Mouse (Mus musculus) liver, postnatal 0 days (tissue): ENCODE results near the gene Etv2. TPM values are rescaled to one million over a fixed set of nuclear protein-coding genes. Genes with fewer than 3 reads are reported as not detected.
A peak's percentile ranks its signal among the peaks of the same experiment; 100 is the strongest.

Experiments
- ATAC-seq: fragments of 200-750 bp; cut with Nextera tagmentation; 2 replicates; pipeline ENCODE4 v1.8.0; 2017; ENCODE audit warnings: mild to moderate bottlenecking, moderate library complexity
- DNase-seq: peaks from one replicate; pipeline ENCODE4 v3.0.0-alpha.2; 2016
- H3K27ac ChIP-seq: fragments of 300-500 bp; sonication (generic); 2 replicates; pipeline ENCODE4 v1.5.1; 2014; ENCODE audit warnings: antibody characterized with exemption, moderate library complexity, mild to moderate bottlenecking, low read depth
- H3K27me3 ChIP-seq: fragments of 300-500 bp; sonication (generic); 2 replicates; pipeline ENCODE4 v1.6.1; 2014; ENCODE audit warnings: low read length, control low read depth, mixed read lengths; ENCODE audit not compliant: insufficient read depth
- H3K36me3 ChIP-seq: fragments of 300-500 bp; sonication (generic); replicated peaks from 2 replicates; pipeline ENCODE4 v1.6.1; 2014; ENCODE audit warnings: mild to moderate bottlenecking, control low read depth, low read length, moderate library complexity, mixed read lengths; ENCODE audit not compliant: insufficient read depth
- H3K4me1 ChIP-seq: fragments of 300-500 bp; sonication (generic); 2 replicates; pipeline ENCODE4 v1.6.1; 2014; ENCODE audit warnings: antibody characterized with exemption, mild to moderate bottlenecking, control low read depth; ENCODE audit not compliant: insufficient read depth
- H3K4me2 ChIP-seq: fragments of 300-500 bp; sonication (generic); 2 replicates; pipeline ENCODE4 v1.6.1; 2014; ENCODE audit warnings: low read depth, mild to moderate bottlenecking, low read length, moderate library complexity, mixed read lengths
- H3K4me3 ChIP-seq: fragments of 300-500 bp; sonication (generic); 2 replicates; pipeline ENCODE4 v1.5.1; 2014; ENCODE audit warnings: low read depth, low read length
- H3K9ac ChIP-seq: fragments of 300-500 bp; sonication (generic); replicated peaks from 2 replicates; pipeline ENCODE4 v1.6.1; 2014; ENCODE audit warnings: mild to moderate bottlenecking, moderate library complexity
- H3K9me3 ChIP-seq: fragments of 300-500 bp; sonication (generic); 2 replicates; pipeline ENCODE4 v1.6.1; 2016; ENCODE audit warnings: mild to moderate bottlenecking, control low read depth, low read length, mixed read lengths
- CTCF ChIP-seq: sonication (generic); IDR thresholded peaks from 2 replicates; pipeline ENCODE4 v1.5.1; 2016; ENCODE audit warnings: antibody characterized with exemption, low read depth
- EP300 ChIP-seq: IDR thresholded peaks from 2 replicates; pipeline ENCODE4 v1.6.1; 2016; ENCODE audit warnings: antibody characterized with exemption, low read depth, mild to moderate bottlenecking
- WGBS: fragments of 180-500 bp; shearing (Covaris S2); extraction: QIAGEN DNeasy Blood & Tissue Kit; methylation state at CpG from one replicate; pipeline ENCODE4 v1.1.7; 2014; ENCODE audit not compliant: insufficient replicate concordance; 5-methylcytosine and 5-hydroxymethylcytosine counted together
- polyA plus RNA-seq: library from polyadenylated mRNA; unstranded; fragments of >200 nt; fragmentation: Nextera tagmentation; extraction: Ambion mirVana; gene quantifications from 2 replicates; pipeline ENCODE4 v1.2.1, GENCODE M21; 2015

The Etv2 gene
- polyA plus RNA-seq, 1 experiment from 2014 or later, result not detected

DNA sequence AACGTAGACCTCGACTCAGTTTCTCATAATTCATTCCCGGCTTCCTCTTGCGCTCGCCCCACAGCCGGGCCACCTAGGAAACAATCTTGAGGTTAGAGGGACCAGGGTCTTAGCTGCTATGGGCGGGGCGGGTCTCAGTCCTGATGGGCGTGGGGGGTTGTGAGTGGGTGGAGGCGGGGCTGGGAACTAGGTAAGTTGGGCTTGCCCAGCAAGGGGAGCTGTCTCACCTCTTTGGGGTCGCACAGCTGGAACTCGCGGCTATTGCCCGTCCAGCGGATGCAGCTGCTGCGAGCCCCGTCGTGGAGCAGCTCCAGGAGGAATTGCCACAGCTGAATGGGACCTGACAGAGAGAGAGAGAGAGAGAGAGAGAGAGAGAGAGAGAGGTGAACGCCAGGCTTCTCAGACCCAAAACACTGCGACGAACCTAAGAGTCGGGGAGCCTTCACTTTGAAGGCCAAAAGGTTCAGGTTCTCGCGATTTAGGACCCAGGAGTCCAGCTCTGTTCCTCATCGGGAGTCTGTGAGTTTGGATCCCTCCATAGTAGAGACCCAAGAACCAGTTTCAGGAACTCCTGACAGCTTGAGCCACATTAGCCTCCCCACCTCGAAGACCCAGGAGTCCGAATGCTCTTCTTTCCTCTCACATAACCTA, 1.8 kb downstream of the Etv2 start:
- Histone ChIP-seq H3K4me3 (no peak overlapping the region), H3K9me3 (no peaks in the 10 kb centered on the region), H3K9ac (no peak overlapping the region), H3K27ac (no peak overlapping the region), H3K27me3 (peaks cover 49% of the 10 kb centered on the region), H3K4me1 (peaks cover 6% of the 10 kb centered on the region), H3K4me2 (no peak overlapping the region; the same call in 1 of the 2 replicates), H3K36me3 (no peaks in the 10 kb centered on the region)
- DNase-seq (no peak), ATAC-seq (no peak)
- TF ChIP-seq EP300 (no peak), CTCF (no peak)
- WGBS, result 8% methylated on average over 27 of the region's 27 CpGs

- peaks cover 11% of the 10 kb centered on the region; the same call in 1 of the 2 replicates for H3K4me1 ChIP-seq
- ATAC-seq (no peak), DNase-seq (no peak)
- no peaks in the 10 kb centered on the region for H3K9me3 ChIP-seq
- H3K4me2 ChIP-seq, result no peak overlapping the region
- H3K27ac ChIP-seq, result no peak overlapping the region
- TF ChIP-seq EP300 (no peak), CTCF (no peak)
- H3K27me3 ChIP-seq, result peaks cover 23% of the 10 kb centered on the region
- H3K4me3 ChIP-seq, result no peak overlapping the region
- H3K9ac ChIP-seq, result no peak overlapping the region
- no peaks in the 10 kb centered on the region; the same call in 1 of the 2 replicates for H3K36me3 ChIP-seq
Measured at GRCm38 (mm10) chr7:30629013-30629412, 6.6 kb downstream of the Etv2 start.

DNA sequence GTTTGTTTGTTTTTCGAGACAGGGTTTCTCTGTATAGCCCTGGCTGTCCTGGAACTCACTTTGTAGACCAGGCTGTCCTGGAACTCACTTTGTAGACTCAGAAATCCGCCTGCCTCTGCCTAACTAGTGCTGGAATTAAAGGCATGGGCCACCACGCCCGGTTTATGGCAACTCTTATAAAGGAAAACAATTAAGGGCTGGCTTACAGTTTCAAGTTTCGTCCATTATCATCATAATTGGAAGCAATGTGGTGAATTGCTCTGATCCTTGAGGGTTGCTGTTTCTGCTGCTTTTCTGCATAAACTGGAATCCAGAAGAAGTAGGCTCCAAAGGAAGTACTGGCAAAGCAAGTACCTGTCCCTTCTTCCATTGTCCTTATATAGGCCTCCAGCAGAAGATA, 9.0 kb downstream of the Etv2 start:
- H3K27ac ChIP-seq, result no peak overlapping the region
- no peak overlapping the region for H3K4me3 ChIP-seq
- no peak for TF ChIP-seq CTCF
- no peak for TF ChIP-seq EP300
- H3K4me2 ChIP-seq, result peak overlapping the region; percentile 69; the same call in 1 of the 2 replicates
- ATAC-seq (no peak), DNase-seq (no peak)
- no peaks in the 10 kb centered on the region for H3K9me3 ChIP-seq
- no peak overlapping the region for H3K9ac ChIP-seq
- 80% methylated on average over 5 of the region's 5 CpGs for WGBS
- H3K27me3 ChIP-seq, result 0 out of 2 replicates have a peak, but pooled peaks cover 9% of the 10 kb centered on the region
- peaks cover 22% of the 10 kb centered on the region for H3K36me3 ChIP-seq
- peaks cover 11% of the 10 kb centered on the region; the same call in 1 of the 2 replicates for H3K4me1 ChIP-seq

GRCm38 (mm10) chr7:30625530-30626384, 9.9 kb downstream of the Etv2 start, which contains the start of gene Cox6b1:
Gene Cox6b1 (minus strand): TSS chr7:30626151.
- peak within 1 kb of the TSS; percentile 81 for H3K4me2 ChIP-seq
- TF ChIP-seq CTCF, result no peak
- TF ChIP-seq EP300, result no peak
- H3K27ac ChIP-seq, result peak within 1 kb of the TSS; percentile 82
- H3K4me3 ChIP-seq, result peak within 1 kb of the TSS; percentile 79
- no peaks in the 10 kb centered on the region for H3K9me3 ChIP-seq
- 1% methylated on average over 44 of the region's 44 CpGs for WGBS
- ATAC-seq (peak; percentile 94), DNase-seq (peak; percentile 93)
- peak within 1 kb of the TSS; percentile 81 for H3K9ac ChIP-seq
- 0 out of 2 replicates have a peak, but pooled peaks cover 5% of the 10 kb centered on the region for H3K27me3 ChIP-seq
- H3K36me3 ChIP-seq, result peaks cover 25% of the 10 kb centered on the region
- peaks cover 15% of the 10 kb centered on the region; the same call in 1 of the 2 replicates for H3K4me1 ChIP-seq

DNA sequence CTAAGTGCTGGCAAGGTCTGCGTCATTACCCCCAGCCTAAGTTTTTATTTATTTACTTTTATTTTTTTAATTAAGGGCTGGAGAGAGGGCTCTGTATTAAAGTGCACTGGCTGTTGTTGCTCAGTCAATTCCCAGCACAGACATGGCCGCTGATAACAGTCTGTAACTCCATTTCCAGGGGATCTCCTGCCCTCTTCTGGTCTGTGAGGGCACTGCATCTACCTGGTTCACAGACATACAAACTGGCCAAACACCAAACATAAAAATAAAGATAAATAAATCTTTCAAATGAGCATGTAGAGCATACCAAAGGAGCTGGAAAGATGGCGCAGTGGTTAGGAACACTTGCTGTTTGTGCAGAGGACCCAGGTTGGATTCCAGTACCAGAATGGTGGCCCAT, 16.4 kb downstream of the Etv2 start:
- ATAC-seq (no peak), DNase-seq (peak; percentile 57)
- H3K4me3 ChIP-seq, result no peak overlapping the region
- H3K27me3 ChIP-seq, result no peaks in the 10 kb centered on the region
- H3K9me3 ChIP-seq, result no peaks in the 10 kb centered on the region
- no peak for TF ChIP-seq EP300
- TF ChIP-seq CTCF, result peak; percentile 68
- H3K4me1 ChIP-seq, result peaks cover 6% of the 10 kb centered on the region; the same call in 1 of the 2 replicates
- H3K36me3 ChIP-seq, result peaks cover 55% of the 10 kb centered on the region
- H3K4me2 ChIP-seq, result no peak overlapping the region
- no peak overlapping the region for H3K9ac ChIP-seq
- no peak overlapping the region for H3K27ac ChIP-seq
- WGBS, result 78% methylated on average over 3 of the region's 3 CpGs

DNA sequence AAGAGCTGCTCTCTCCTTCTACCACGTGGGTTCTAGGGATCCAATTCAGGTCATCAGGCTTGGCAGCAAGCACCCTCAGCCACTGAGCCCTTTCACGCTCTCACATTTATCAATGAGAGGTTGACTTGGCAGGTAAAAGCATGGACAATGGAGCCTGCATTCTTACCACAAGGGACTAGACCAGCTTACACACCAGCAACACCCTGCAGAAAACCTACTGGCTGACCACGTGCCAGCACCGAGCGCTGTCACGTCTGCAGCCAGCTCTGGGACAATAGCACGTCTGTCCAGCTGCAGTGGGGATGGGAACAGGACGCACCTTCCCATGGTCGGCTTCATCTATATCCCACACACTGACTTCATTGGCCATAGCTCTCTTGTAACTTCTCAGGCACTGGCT, 17.0 kb downstream of the Etv2 start:
- ATAC-seq, result no peak
- Histone ChIP-seq H3K36me3 (peaks cover 52% of the 10 kb centered on the region), H3K4me2 (no peak overlapping the region), H3K27me3 (no peaks in the 10 kb centered on the region), H3K4me3 (no peak overlapping the region), H3K9me3 (no peaks in the 10 kb centered on the region), H3K9ac (no peak overlapping the region), H3K27ac (no peak overlapping the region), H3K4me1 (peaks cover 6% of the 10 kb centered on the region; the same call in 1 of the 2 replicates)
- WGBS, result 91% methylated on average over 9 of the region's 9 CpGs
- peak; percentile 12 for DNase-seq
- TF ChIP-seq EP300 (no peak), CTCF (no peak)
